Mouse (Mus musculus): Measurements from ENCODE around the gene Mapk12.

DNA sequence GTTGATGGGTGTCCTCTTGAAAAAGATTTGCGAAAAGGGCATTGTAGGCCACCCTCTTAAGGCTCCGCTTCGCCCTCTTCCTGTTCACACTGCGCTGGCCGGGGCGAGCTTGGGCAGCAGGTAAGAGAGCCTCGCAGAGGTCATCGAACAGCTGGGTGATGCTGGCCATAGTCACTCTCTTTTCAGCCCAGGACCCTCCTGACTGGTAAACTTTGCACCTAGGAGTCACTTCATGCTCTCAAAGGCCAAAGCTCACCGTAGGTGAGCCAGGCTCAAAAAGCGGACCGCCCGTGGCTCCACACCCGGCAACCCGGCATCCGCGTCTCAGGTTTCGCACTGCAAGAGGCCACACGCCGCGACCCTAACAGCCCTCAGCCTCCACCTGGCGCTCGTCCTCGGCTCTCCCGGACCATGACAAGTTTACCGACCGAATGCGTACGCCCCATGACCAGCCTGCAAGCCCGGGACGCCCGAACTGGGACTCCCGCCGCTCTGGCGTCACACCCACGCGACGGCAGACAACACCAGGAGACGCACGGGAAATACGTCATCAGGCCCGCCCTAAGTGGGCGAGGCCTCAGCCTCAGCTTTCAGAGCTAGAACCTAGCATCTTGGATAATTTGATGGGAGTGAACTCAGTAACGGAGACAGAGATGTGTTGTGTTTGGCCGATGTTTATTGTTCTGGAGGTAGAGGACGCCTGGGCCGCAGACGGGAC lies 17.7 kb downstream of the Mapk12 start, which contains the start of gene Tubgcp6:
- no peak for TF ChIP-seq CTCF (IDR thresholded peaks at IDR 0.05; ENCODE audit: low read depth, low read length)
- 0 out of 2 replicates have a peak, but pooled peaks have one; percentile 60 for TF ChIP-seq POLR2A (IDR thresholded peaks at IDR 0.05; ENCODE audit: borderline replicate concordance, low read depth, low read length)

All from bone marrow macrophage, adult 2 months (primary cell).